Mouse (Mus musculus) cortical plate, adult 2 months (tissue): ENCODE data around the gene Olfr91. TPM values are rescaled to one million over a fixed set of nuclear protein-coding genes. Genes with fewer than 3 reads are reported as not detected.
A peak's percentile ranks its signal among the peaks of the same experiment; 100 is the strongest.

Experiments
- H3K27ac ChIP-seq: fragments of 200-500 bp; 2 replicates; pipeline ENCODE4 v1.5.1; 2012; ENCODE audit warnings: low read length, control low read depth, inconsistent platforms; ENCODE audit not compliant: insufficient read depth
- H3K4me1 ChIP-seq: fragments of 200-500 bp; 2 replicates; pipeline ENCODE4 v1.6.1; 2011; ENCODE audit warnings: low read length; ENCODE audit not compliant: control insufficient read depth, insufficient read depth
- H3K4me3 ChIP-seq: fragments of 200-500 bp; 2 replicates; pipeline ENCODE4 v1.5.1; 2011; ENCODE audit warnings: mild to moderate bottlenecking, low read length, control low read depth; ENCODE audit not compliant: insufficient read depth
- CTCF ChIP-seq: fragments of 200-500 bp; IDR thresholded peaks from 2 replicates; pipeline ENCODE4 v1.5.1; 2011; ENCODE audit warnings: mild to moderate bottlenecking, control low read depth, low read length; ENCODE audit not compliant: insufficient read depth; ENCODE audit errors: extremely low read depth
- POLR2A ChIP-seq: fragments of 200-500 bp; IDR thresholded peaks from 2 replicates; pipeline ENCODE4 v1.6.1; 2011; ENCODE audit warnings: mild to moderate bottlenecking, low read length, control low read depth; ENCODE audit not compliant: insufficient read depth; ENCODE audit errors: extremely low read depth
- polyA plus RNA-seq: library from polyadenylated mRNA; depleted of rRNA; stranded (reverse); fragments of >200 nt; gene quantifications from 2 replicates; pipeline ENCODE4 v1.2.3, GENCODE M21; 2012

Gene Olfr91
- polyA plus RNA-seq, 1 experiment: not detected

DNA sequence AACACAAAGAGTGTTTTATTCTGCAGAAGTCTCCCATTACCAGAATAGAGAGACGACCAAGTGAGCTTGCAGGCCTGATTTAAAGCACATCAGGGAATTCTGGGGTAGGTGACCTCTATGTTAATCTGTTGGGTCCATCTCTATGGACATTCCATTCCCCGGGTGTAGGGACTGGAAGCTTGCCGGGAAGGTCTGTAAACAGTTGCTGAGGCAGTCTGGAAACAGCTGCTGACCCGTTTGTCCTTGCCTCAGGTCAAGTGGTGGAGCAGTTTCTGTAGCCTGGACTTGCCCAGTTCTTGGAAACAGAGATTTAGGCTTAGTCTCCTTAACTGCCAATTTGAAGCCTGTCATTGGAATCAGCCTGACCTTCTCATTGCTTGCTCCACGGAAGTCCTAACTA lies 18.0 kb downstream of the Olfr91 start:
- H3K4me3 ChIP-seq: no peak overlapping the region
- TF ChIP-seq POLR2A: no peak
- TF ChIP-seq CTCF: no peak
- no peaks in the 10 kb centered on the region for H3K4me1 ChIP-seq
- H3K27ac ChIP-seq: no peak overlapping the region

DNA sequence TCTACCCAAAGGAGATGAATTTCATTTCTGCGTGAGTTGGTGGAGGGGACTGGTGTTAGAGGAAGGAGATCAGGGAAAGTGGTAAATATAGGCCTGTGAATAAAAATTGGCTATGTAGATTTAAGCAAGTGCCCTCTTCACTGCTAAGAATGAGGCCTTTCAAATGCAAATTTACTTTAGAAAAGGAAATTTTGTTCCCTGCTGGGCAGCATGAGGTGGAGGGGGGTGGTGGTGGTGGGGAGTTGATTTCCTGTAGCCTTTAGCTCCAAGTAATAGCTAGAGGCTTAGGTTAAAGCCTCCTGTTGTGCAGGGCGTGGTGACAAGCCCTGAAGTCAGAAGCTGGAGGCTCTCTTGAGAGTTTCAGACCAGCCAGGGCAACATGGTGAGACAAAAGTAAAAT lies 19.1 kb downstream of the Olfr91 start:
- no peak for TF ChIP-seq POLR2A
- TF ChIP-seq CTCF: no peak
- no peak overlapping the region for H3K27ac ChIP-seq
- H3K4me3 ChIP-seq: no peak overlapping the region
- H3K4me1 ChIP-seq: no peaks in the 10 kb centered on the region

DNA sequence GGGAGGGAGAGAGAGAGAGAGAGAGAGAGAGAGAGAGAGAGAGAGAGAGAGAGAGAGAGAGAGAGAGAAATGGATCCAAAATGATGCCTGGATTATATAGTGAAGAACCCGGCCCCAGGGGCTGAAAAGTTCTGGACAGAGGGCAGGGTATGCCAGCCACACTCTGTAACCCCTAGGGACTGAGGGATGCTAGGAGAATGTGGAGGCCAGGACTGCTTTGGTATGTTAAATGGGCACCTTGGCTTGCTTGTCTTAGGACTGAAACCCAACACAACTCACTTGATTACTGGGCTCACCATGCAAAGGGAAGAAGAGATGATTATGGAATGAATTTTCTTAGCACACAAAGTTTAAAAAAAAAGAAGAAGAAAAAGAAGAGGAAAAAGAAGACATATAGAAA lies 19.9 kb downstream of the Olfr91 start:
- no peak overlapping the region for H3K27ac ChIP-seq
- TF ChIP-seq CTCF (no peak), POLR2A (no peak)
- H3K4me1 ChIP-seq: peaks cover 5% of the 10 kb centered on the region
- no peak overlapping the region for H3K4me3 ChIP-seq

DNA sequence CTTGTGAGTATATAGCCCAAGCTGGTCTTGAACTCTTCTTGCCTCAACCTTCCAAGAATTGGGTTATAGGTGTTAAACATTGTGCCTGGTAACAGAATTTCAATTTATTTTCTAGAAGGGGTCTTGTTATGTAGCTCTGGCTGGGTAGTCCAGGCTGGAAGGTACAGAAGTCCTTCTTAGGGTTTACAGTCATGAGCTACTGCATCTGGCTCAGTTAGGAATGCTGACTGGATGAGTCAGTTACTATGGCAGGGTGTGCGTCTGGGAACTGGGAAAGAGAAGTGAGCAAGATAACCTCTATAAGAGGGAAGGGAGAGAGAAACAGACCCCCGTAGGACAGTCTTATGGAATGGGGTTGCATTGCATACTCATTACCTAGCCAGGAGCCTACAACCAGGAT lies 22.3 kb downstream of the Olfr91 start:
- TF ChIP-seq POLR2A (no peak), CTCF (no peak)
- Histone ChIP-seq H3K4me1 (peaks cover 11% of the 10 kb centered on the region), H3K4me3 (no peak overlapping the region), H3K27ac (no peak overlapping the region)

DNA sequence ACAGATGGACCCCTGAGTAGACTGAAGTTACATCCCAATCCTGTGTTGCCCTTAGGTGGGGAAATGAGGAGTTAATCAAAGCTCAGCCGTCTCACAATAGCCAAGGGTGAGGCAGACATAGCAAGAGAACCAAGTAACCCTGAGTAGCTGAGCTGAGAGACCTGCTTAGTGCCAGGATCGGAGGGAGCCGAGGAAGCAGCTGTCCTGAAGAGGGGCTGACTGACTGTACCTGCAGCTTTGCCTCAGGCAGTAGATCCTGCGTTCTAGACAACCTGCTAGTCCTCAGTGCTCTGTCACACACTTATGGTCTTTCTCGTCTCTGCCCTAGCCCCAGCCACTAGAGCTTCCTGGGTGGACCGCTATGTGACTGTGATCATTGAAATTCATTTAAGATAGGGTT lies 22.9 kb downstream of the Olfr91 start:
- Histone ChIP-seq H3K27ac (no peak overlapping the region), H3K4me1 (peaks cover 11% of the 10 kb centered on the region), H3K4me3 (no peak overlapping the region)
- TF ChIP-seq CTCF: no peak
- TF ChIP-seq POLR2A: no peak

DNA sequence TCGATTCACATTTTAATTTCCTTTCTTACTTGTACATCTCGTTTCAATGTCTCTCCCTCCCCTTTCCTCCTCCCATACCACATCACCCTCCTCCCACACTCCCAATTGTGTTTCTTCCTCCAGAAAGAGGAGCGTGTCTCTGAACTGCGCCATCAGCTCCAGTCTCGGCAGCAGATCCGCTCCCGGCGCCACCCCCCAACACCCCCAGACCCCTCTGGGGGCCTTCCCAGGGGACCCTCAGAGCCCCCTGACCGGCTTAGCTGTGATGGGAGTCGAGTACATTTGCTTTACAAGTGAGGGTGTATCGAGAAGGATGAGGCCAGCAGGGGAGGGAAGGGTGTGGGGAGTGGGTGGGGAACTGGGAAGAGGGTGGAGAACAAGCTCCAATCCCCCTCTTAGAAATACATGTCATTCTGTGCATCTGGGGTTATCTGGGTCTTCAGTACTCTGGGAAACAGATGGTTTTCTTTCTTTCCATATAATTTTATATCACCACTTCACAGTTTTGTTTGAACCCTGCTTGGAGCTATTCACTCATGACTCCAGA lies 25.3 kb downstream of the Olfr91 start:
- Histone ChIP-seq H3K27ac (peak overlapping the region; percentile 74; the same call in 1 of the 2 replicates), H3K4me1 (peaks cover 22% of the 10 kb centered on the region), H3K4me3 (no peak overlapping the region)
- no peak for TF ChIP-seq POLR2A
- TF ChIP-seq CTCF: no peak

DNA sequence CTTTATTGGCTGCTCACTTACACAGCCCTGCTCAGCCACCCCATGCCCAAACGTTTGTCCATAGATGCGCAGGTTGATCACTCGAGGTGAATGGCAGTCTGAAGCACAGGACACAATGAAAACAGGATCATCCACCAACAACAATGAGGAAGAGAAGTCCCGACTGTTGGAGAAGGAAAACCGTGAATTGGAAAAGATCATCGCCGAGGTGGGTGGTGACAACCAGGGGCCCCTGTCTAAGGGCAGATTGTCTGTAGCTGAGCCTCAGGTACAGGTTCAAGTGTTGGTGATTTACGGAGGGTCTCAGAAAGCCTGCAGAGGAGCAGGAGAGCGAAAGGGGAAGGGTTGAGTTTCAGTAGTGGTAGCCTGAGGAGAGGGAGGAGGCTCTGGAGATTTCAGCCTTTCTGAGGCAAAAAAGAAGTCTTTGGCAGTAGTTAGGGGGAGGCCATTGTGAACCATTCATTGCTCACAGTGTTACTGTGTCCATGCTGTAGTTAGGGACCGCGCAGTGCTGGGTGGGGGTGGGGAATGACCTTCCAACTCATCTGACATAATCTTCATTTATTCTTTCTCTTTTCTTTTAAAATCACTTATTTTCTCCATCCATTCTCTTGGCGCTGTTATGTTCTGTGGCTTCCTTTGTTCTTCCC lies 25.9 kb downstream of the Olfr91 start:
- Histone ChIP-seq H3K27ac (peak overlapping the region; percentile 74), H3K4me1 (peaks cover 25% of the 10 kb centered on the region), H3K4me3 (no peak overlapping the region)
- no peak for TF ChIP-seq CTCF
- TF ChIP-seq POLR2A: no peak

DNA sequence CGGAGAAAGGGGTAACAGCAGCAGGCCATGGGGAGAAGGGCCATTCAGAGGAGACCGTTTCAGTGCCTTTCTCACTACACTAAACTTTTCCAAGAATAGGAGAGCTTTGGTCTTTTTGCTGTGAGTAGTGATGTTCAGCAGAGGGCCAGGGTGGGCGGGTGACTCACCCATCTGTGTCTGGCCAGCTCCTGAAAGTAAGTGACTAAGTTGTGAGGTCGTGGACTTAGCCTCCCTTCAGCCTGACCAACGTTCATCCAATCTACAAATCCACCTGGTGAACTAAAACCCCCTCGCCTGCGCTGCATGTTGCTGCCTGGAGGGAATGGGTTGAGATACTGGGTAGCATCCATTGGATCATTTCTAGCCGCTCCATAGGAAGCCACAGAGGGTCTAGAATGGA lies 28.0 kb downstream of the Olfr91 start:
- TF ChIP-seq CTCF (no peak), POLR2A (no peak)
- H3K4me1 ChIP-seq: peaks cover 25% of the 10 kb centered on the region
- H3K4me3 ChIP-seq: no peak overlapping the region
- H3K27ac ChIP-seq: no peak overlapping the region

DNA sequence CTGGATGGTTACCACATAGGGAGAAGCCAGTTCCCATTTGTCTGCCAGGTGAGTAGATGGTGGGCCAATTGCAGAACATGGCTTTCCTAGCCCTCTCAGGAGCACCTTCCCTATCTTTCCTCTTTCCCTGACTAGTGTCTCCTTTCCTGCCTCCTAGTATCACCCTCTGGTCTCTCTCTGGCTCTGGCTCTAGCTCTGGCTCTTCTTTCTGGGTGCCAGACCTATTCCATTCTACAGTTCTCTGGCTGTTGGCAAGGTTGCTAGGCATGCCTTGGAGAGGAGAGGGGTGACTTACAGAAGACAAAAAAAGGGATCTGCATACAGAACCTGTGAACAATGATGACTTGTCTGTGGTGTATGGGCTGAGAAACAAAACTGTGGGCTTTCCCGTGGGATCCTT lies 30.2 kb downstream of the Olfr91 start:
- H3K27ac ChIP-seq: peak overlapping the region; percentile 78
- peaks cover 27% of the 10 kb centered on the region for H3K4me1 ChIP-seq
- TF ChIP-seq CTCF (no peak), POLR2A (no peak)
- H3K4me3 ChIP-seq: no peak overlapping the region

DNA sequence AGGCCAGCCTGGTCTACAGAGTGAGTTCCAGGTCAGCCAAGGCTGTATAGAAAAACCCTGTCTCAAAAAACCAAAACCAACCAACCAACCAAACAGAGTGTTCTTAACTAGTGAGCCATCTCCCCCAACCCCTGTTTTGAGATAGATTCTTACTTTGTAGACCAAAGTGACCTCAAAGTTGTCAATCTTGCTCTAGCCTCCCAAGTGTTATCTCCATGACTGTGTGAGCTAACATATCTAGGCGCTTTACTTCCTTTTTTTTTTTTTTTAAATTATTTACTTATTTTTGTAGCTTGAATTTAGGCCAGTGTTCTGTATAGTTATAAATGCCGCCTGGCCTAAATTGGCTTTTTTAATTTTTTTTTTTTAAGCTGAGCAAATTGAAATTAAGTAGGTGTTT lies 32.1 kb downstream of the Olfr91 start:
- no peak overlapping the region for H3K27ac ChIP-seq
- TF ChIP-seq CTCF (no peak), POLR2A (no peak)
- no peak overlapping the region for H3K4me3 ChIP-seq
- H3K4me1 ChIP-seq: peaks cover 30% of the 10 kb centered on the region
